17 mouse cellular contexts compared by ENCODE assay signal in the genomic region with DNA sequence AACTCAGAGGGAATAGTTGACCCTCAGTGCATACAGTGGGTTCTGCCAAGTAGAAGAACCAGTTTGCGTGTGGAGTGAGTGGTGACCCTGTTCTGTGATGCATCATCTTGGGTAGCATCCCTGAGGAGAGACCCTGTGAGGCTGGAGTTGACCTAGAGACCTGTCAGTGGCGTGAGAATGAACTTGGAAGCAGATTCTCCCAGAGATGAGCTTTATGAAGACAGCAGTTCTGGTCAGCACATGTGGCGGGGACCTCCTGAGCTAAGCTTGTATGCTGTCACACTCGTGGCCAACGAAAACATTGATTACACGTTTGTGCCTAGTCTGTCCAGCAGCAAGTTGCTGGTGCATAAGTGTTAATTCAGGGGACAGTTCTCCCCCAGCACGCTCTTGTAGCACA. TPM values are rescaled to one million over a fixed set of nuclear protein-coding genes. Genes with fewer than 3 reads are reported as not detected.
DNase-seq lines count a peak whose midpoint lies in the region; ATAC-seq and TF ChIP-seq lines count a peak whose summit lies in the region.
"Had no signal": no experiment of that assay in that cellular context is flagged by ENCODE, and none has a peak within 500 bp of the region (broad histone marks: within the 10 kb centered on the region; RNA-seq: fewer than 3 reads in every experiment).

No protein-coding gene starts in this region.

- DNase-seq in kidney, adult 2 months = peak; percentile 12
- DNase-seq in kidney, adult 9 months = no peak
- DNase-seq in kidney, postnatal 10 days = peak; percentile 38
- no peak for DNase-seq in kidney, adult 11 months
- DNase-seq in lung, postnatal 14 days = no peak
- DNase-seq: cerebellum, adult 11-12 months had no signal

- H3K4me2 ChIP-seq in lung, embryonic 16.5 days (ENCODE audit: low read depth, low read length) = no peak overlapping the region
- H3K4me2 ChIP-seq: embryonic facial prominence, embryonic 12.5 days; forebrain, embryonic 15.5 days; hindbrain, embryonic 13.5 days had no signal

- 58% methylated on average over 7 of the region's 7 CpGs for WGBS in kidney, adult 2 months
- WGBS in lung, embryonic 16.5 days = 79% methylated on average over 7 of the region's 7 CpGs

- H3K9me3 ChIP-seq in lung, embryonic 16.5 days (ENCODE audit: control insufficient read depth, low read length) = no peaks in the 10 kb centered on the region
- H3K9me3 ChIP-seq: embryonic facial prominence, embryonic 12.5 days; forebrain, embryonic 15.5 days; heart, embryonic 10.5 days; hindbrain, embryonic 13.5 days had no signal

- TF ChIP-seq CTCF in kidney, adult 2 months (conservative IDR thresholded peaks at IDR 0.05; ENCODE audit: insufficient read depth, insufficient read length, low read depth, low read length) = no peak

- ATAC-seq in lung, embryonic 16.5 days (ENCODE audit: low read depth) = 0 out of 2 replicates have a peak, but pooled peaks have one; percentile 2
- ATAC-seq: activated CD4-positive, CD25-positive, alpha-beta regulatory T cell, adult 4 months; forebrain, embryonic 15.5 days; Patski had no signal

- no peak overlapping the region for H3K4me3 ChIP-seq in kidney, adult 2 months (ENCODE audit: insufficient read depth, low read depth, low read length)
- no peak overlapping the region for H3K4me3 ChIP-seq in lung, embryonic 16.5 days (ENCODE audit: low read length)
- H3K4me3 ChIP-seq: embryonic facial prominence, embryonic 12.5 days; forebrain, embryonic 15.5 days; heart, embryonic 10.5 days; hindbrain, embryonic 13.5 days had no signal

- TF ChIP-seq POLR2A in kidney, adult 2 months (IDR thresholded peaks at IDR 0.05; ENCODE audit: low read depth, low read length) = no peak

- H3K36me3 ChIP-seq in kidney, adult 2 months (ENCODE audit: control insufficient read depth, insufficient read depth, low read length) = no peaks in the 10 kb centered on the region
- no peaks in the 10 kb centered on the region for H3K36me3 ChIP-seq in lung, embryonic 16.5 days (ENCODE audit: control insufficient read depth, insufficient read depth, low read length)
- H3K36me3 ChIP-seq: embryonic facial prominence, embryonic 12.5 days; forebrain, embryonic 15.5 days; heart, embryonic 10.5 days; hindbrain, embryonic 13.5 days had no signal

- H3K27ac ChIP-seq in kidney, adult 2 months (ENCODE audit: insufficient read depth, low read depth, low read length) = no peak overlapping the region
- no peak overlapping the region for H3K27ac ChIP-seq in lung, embryonic 16.5 days (ENCODE audit: low read length)
- H3K27ac ChIP-seq: embryonic facial prominence, embryonic 12.5 days; forebrain, embryonic 15.5 days; heart, embryonic 10.5 days; hindbrain, embryonic 13.5 days had no signal

- H3K4me1 ChIP-seq in kidney, adult 2 months (ENCODE audit: control insufficient read depth, insufficient read depth, low read length) = no peaks in the 10 kb centered on the region
- H3K4me1 ChIP-seq in lung, embryonic 16.5 days (replicated peaks; ENCODE audit: control insufficient read depth, insufficient read depth, low read length) = 0 out of 2 replicates have a peak, but pooled peaks cover 2% of the 10 kb centered on the region
- H3K4me1 ChIP-seq: embryonic facial prominence, embryonic 12.5 days; forebrain, embryonic 15.5 days; heart, embryonic 10.5 days; hindbrain, embryonic 13.5 days had no signal

- no peak overlapping the region for H3K9ac ChIP-seq in lung, embryonic 16.5 days (ENCODE audit: low read length)
- H3K9ac ChIP-seq: embryonic facial prominence, embryonic 12.5 days; forebrain, embryonic 15.5 days; hindbrain, embryonic 13.5 days had no signal

- H3K27me3 ChIP-seq in kidney, adult 2 months (replicated peaks; ENCODE audit: control insufficient read depth, insufficient read depth, low read length) = no peaks in the 10 kb centered on the region
- no peaks in the 10 kb centered on the region for H3K27me3 ChIP-seq in lung, embryonic 16.5 days (ENCODE audit: control insufficient read depth, insufficient read depth, low read depth, low read length)
- H3K27me3 ChIP-seq: CH12.LX; embryonic facial prominence, embryonic 12.5 days; forebrain, embryonic 15.5 days; hindbrain, embryonic 13.5 days; Patski had no signal

RNA-seq across cellular contexts. Expression of a gene that starts 9.4 kb away (rescaled TPM):
- polyA plus RNA-seq in kidney, adult 2 months (2012; rRNA removed) = 0.08 and 0.31 TPM in 2 replicates
- not detected in 2 replicates for polyA plus RNA-seq in lung, embryonic 16.5 days (2015; fragmentation: Nextera tagmentation; extraction: Ambion mirVana)
- polyA plus RNA-seq: cortical plate, adult 2 months; embryonic facial prominence, embryonic 12.5 days; forebrain, embryonic 11.5 days; forebrain, embryonic 15.5 days; heart, embryonic 10.5 days; heart, embryonic 14.5 days; hindbrain, embryonic 13.5 days; Patski had no signal

RNA-seq across cellular contexts. Expression of a gene that starts 37.1 kb away (rescaled TPM):
- polyA plus RNA-seq in kidney, adult 2 months (2012; rRNA removed) = 82.6 and 107 TPM in 2 replicates
- 212 and 215 TPM in 2 replicates for polyA plus RNA-seq in lung, embryonic 16.5 days (2015; fragmentation: Nextera tagmentation; extraction: Ambion mirVana)

Comparison
In these comparisons a context has a peak if more than half of its experiments do, and no peak if none do; other contexts are left out.
1. DNase-seq: peak in kidney, adult 2 months (single experiment) and kidney, postnatal 10 days (single experiment); none in kidney, adult 9 months (single experiment), kidney, adult 11 months (single experiment) and lung, postnatal 14 days (single experiment).